Comparison of ENCODE assay signal across 9 mouse cellular contexts in genomic region chr8:87640930-87641329, GRCm38 (mm10).
DNase-seq lines count a peak whose midpoint lies in the region; ATAC-seq and TF ChIP-seq lines count a peak whose summit lies in the region.
"Had no signal": no experiment of that assay in that cellular context is flagged by ENCODE, and none has a peak within 500 bp of the region (broad histone marks: within the 10 kb centered on the region; RNA-seq: fewer than 3 reads in every experiment).

No protein-coding gene starts in this region.

- H3K4me2 ChIP-seq in kidney, postnatal 0 days (ENCODE audit: low read length): no peak overlapping the region
- H3K4me2 ChIP-seq in CH12.LX (ENCODE audit: insufficient read depth, low read depth, poor library complexity, severe bottlenecking): no peak overlapping the region
- no peak overlapping the region for H3K4me2 ChIP-seq in intestine, embryonic 15.5 days (replicated peaks)
- H3K4me2 ChIP-seq: hindbrain, embryonic 15.5 days had no signal

- H3K79me2 ChIP-seq in CH12.LX (replicated peaks; ENCODE audit: control insufficient read depth, extremely low read depth, insufficient read depth, poor library complexity, severe bottlenecking): no peaks in the 10 kb centered on the region

- TF ChIP-seq EP300 in CH12.LX (IDR thresholded peaks at IDR 0.05; ENCODE audit: low read length): no peak

- in situ Hi-C loops in CH12.LX (cut with MboI; ENCODE audit: low pct_ligation_motif_present, low pct_unique_long_range_greater_than_20kb, low sequenced_read_pairs): loop anchor here (10.0 kb wide), 1 partner anchor 46 kb away; no protein-coding TSS in a partner anchor

- TF ChIP-seq POLR2A in CH12.LX (IDR thresholded peaks at IDR 0.05; ENCODE audit: low read depth, low read length): no peak

- H3K9ac ChIP-seq in kidney, postnatal 0 days (ENCODE audit: low read depth, low read length): no peak overlapping the region
- no peak overlapping the region for H3K9ac ChIP-seq in CH12.LX (ENCODE audit: insufficient read depth, low read depth)
- no peak overlapping the region for H3K9ac ChIP-seq in intestine, embryonic 15.5 days
- H3K9ac ChIP-seq: hindbrain, embryonic 15.5 days had no signal

- H3K36me3 ChIP-seq in kidney, postnatal 0 days (ENCODE audit: insufficient read depth, low read length): no peaks in the 10 kb centered on the region
- no peaks in the 10 kb centered on the region for H3K36me3 ChIP-seq in CH12.LX (replicated peaks in 1 of 2; ENCODE audit: control insufficient read depth in 1 of 2, insufficient read depth in 1 of 2, low read length in 1 of 2)
- no peaks in the 10 kb centered on the region for H3K36me3 ChIP-seq in intestine, embryonic 15.5 days
- H3K36me3 ChIP-seq: hindbrain, embryonic 15.5 days had no signal

- H3K4me1 ChIP-seq in kidney, postnatal 0 days (replicated peaks; ENCODE audit: insufficient read depth, low read length): no peaks in the 10 kb centered on the region
- H3K4me1 ChIP-seq in CH12.LX (ENCODE audit: control insufficient read depth in 1 of 2, insufficient read depth in 2 of 2): no peaks in the 10 kb centered on the region
- H3K4me1 ChIP-seq in intestine, embryonic 15.5 days (replicated peaks): 0 out of 2 replicates have a peak, but pooled peaks cover 5% of the 10 kb centered on the region

- ATAC-seq in kidney, postnatal 0 days (replicated peaks; ENCODE audit: low FRiP score, low read depth): no peak; the same call in 1 of the 2 replicates
- no peak for ATAC-seq in activated CD4-positive, CD25-positive, alpha-beta regulatory T cell, adult 4 months
- no peak for ATAC-seq in intestine, embryonic 15.5 days

- H3K9me3 ChIP-seq in kidney, postnatal 0 days (replicated peaks; ENCODE audit: low read length): no peaks in the 10 kb centered on the region
- H3K9me3 ChIP-seq in CH12.LX (replicated peaks; ENCODE audit: low read length): no peaks in the 10 kb centered on the region
- H3K9me3 ChIP-seq in intestine, embryonic 15.5 days: no peaks in the 10 kb centered on the region
- H3K9me3 ChIP-seq: hindbrain, embryonic 15.5 days had no signal

- TF ChIP-seq RAD21 in CH12.LX (IDR thresholded peaks at IDR 0.05; ENCODE audit: low read depth, low read length): peak; percentile 68

- H3K4me3 ChIP-seq in kidney, postnatal 0 days (replicated peaks; ENCODE audit: low read depth, low read length): no peak overlapping the region
- no peak overlapping the region for H3K4me3 ChIP-seq in CH12.LX (replicated peaks in 1 of 3; ENCODE audit: low read depth in 2 of 3, low read length in 2 of 3, poor library complexity in 1 of 3)
- H3K4me3 ChIP-seq in intestine, embryonic 15.5 days (replicated peaks): no peak overlapping the region
- H3K4me3 ChIP-seq: hindbrain, embryonic 15.5 days had no signal

- 43% methylated on average over 3 of the region's 3 CpGs for WGBS in kidney, postnatal 0 days
- 47% methylated on average over 3 of the region's 3 CpGs for WGBS in intestine, embryonic 15.5 days

- dilution Hi-C loops in CH12.LX (cut with MboI; ENCODE audit: extremely low pct_ligation_motif_present, extremely low pct_unique_long_range_greater_than_20kb, low sequenced_read_pairs): no loop called here

- peak; percentile 73 for TF ChIP-seq CTCF in kidney, postnatal 0 days (IDR thresholded peaks at IDR 0.05; ENCODE audit: low read depth)
- peak; percentile 65 to 77 for TF ChIP-seq CTCF in CH12.LX (conservative IDR thresholded peaks at IDR 0.05 in 1 of 2, IDR thresholded peaks at IDR 0.05 in 1 of 2; ENCODE audit: low read depth in 2 of 2, low read length in 2 of 2)

- DNase-seq in kidney, postnatal 0 days (ENCODE audit: low spot score): peak; percentile 78
- DNase-seq in kidney, adult 9 months: no peak
- DNase-seq in 416B (ENCODE audit: low read depth) (peak; percentile 44), CH12.LX (ENCODE audit: extremely low read depth) (peak; percentile 57)
- DNase-seq in embryo, embryonic 10.5 days (ENCODE audit: low spot score): peak; percentile 77
- no peak for DNase-seq in right cerebral cortex, adult 18-20 months

- H3K27ac ChIP-seq in kidney, postnatal 0 days: no peak overlapping the region
- no peak overlapping the region for H3K27ac ChIP-seq in CH12.LX (ENCODE audit: insufficient read depth, low read depth)
- H3K27ac ChIP-seq in intestine, embryonic 15.5 days: no peak overlapping the region
- H3K27ac ChIP-seq: hindbrain, embryonic 15.5 days had no signal

- no peaks in the 10 kb centered on the region for H3K27me3 ChIP-seq in kidney, postnatal 0 days (ENCODE audit: insufficient read depth, low read length)
- H3K27me3 ChIP-seq in CH12.LX (replicated peaks): no peaks in the 10 kb centered on the region
- no peaks in the 10 kb centered on the region for H3K27me3 ChIP-seq in intestine, embryonic 15.5 days (replicated peaks)
- H3K27me3 ChIP-seq: hindbrain, embryonic 15.5 days had no signal

TF ChIP-seq in CH12.LX, 34 proteins besides CTCF, POLR2A, EP300 and RAD21:
- TF ChIP-seq RCOR1 (conservative IDR thresholded peaks at IDR 0.05; ENCODE audit: low read depth, low read length): no peak
- TF ChIP-seq SMC3 (IDR thresholded peaks at IDR 0.05; ENCODE audit: low read depth, low read length): peak; percentile 60

Comparison
In these comparisons a context has a peak if more than half of its experiments do, and no peak if none do; other contexts are left out.
1. DNase-seq: peak in kidney, postnatal 0 days (single experiment), 416B (single experiment), CH12.LX (single experiment) and embryo, embryonic 10.5 days (single experiment); none in kidney, adult 9 months (single experiment) and right cerebral cortex, adult 18-20 months (single experiment).